Mouse (Mus musculus): ENCODE data around the gene Vsig1. TPM values are rescaled to one million over a fixed set of nuclear protein-coding genes. Genes with fewer than 3 reads are reported as not detected.

Gene Vsig1
- polyA plus RNA-seq (2015; fragmentation: Nextera tagmentation; extraction: Ambion mirVana) = 0.29 and 0.49 TPM in 2 replicates

- H3K4me3 ChIP-seq (ENCODE audit: low read depth, low read length) = no peak within 1 kb of the TSS
- 49% methylated on average over 7 of the region's 7 CpGs for WGBS
- no peak within 1 kb of the TSS for H3K4me2 ChIP-seq (replicated peaks; ENCODE audit: low read depth, low read length)
- no peak for ATAC-seq
- H3K9ac ChIP-seq (replicated peaks; ENCODE audit: low read depth) = no peak within 1 kb of the TSS
- no peaks in the 10 kb centered on the region for H3K36me3 ChIP-seq (ENCODE audit: insufficient read depth, low read length)
- peak; percentile 5 for DNase-seq (ENCODE audit: low spot score)
- no peaks in the 10 kb centered on the region for H3K27me3 ChIP-seq (replicated peaks; ENCODE audit: insufficient read depth, low read length)
- H3K4me1 ChIP-seq (ENCODE audit: insufficient read depth, low read depth, low read length) = no peaks in the 10 kb centered on the region
- no peaks in the 10 kb centered on the region for H3K9me3 ChIP-seq (ENCODE audit: low read length)
- no peak within 1 kb of the TSS for H3K27ac ChIP-seq (ENCODE audit: low read length)
- TF ChIP-seq EP300 (IDR thresholded peaks at IDR 0.05) (no peak), CTCF (IDR thresholded peaks at IDR 0.05) (no peak)
Measured at GRCm38 (mm10) chrX:140907360-140907759, at the start of gene Vsig1. Gene Vsig1 (plus strand): TSS chrX:140907608.

- TF ChIP-seq CTCF (IDR thresholded peaks at IDR 0.05) (no peak), EP300 (IDR thresholded peaks at IDR 0.05) (no peak)
- Histone ChIP-seq H3K4me3 (ENCODE audit: low read depth, low read length) (no peak overlapping the region), H3K9me3 (ENCODE audit: low read length) (no peaks in the 10 kb centered on the region), H3K4me1 (ENCODE audit: insufficient read depth, low read depth, low read length) (no peaks in the 10 kb centered on the region), H3K36me3 (ENCODE audit: insufficient read depth, low read length) (no peaks in the 10 kb centered on the region), H3K27ac (ENCODE audit: low read length) (no peak overlapping the region), H3K4me2 (replicated peaks; ENCODE audit: low read depth, low read length) (no peak overlapping the region), H3K27me3 (replicated peaks; ENCODE audit: insufficient read depth, low read length) (no peaks in the 10 kb centered on the region), H3K9ac (replicated peaks; ENCODE audit: low read depth) (no peak overlapping the region)
- WGBS = 87% methylated on average over 6 of the region's 6 CpGs
- DNase-seq (ENCODE audit: low spot score) = no peak
- no peak for ATAC-seq
Measured at GRCm38 (mm10) chrX:140862760-140863159, 44.6 kb upstream of the Vsig1 start.

- Histone ChIP-seq H3K9ac (replicated peaks; ENCODE audit: low read depth) (no peak overlapping the region), H3K36me3 (ENCODE audit: insufficient read depth, low read length) (no peaks in the 10 kb centered on the region), H3K27me3 (replicated peaks; ENCODE audit: insufficient read depth, low read length) (no peaks in the 10 kb centered on the region), H3K9me3 (ENCODE audit: low read length) (no peaks in the 10 kb centered on the region), H3K4me2 (replicated peaks; ENCODE audit: low read depth, low read length) (no peak overlapping the region), H3K4me3 (ENCODE audit: low read depth, low read length) (no peak overlapping the region), H3K27ac (ENCODE audit: low read length) (no peak overlapping the region), H3K4me1 (ENCODE audit: insufficient read depth, low read depth, low read length) (no peaks in the 10 kb centered on the region)
- no peak for DNase-seq (ENCODE audit: low spot score)
- no peak for ATAC-seq
- no peak for TF ChIP-seq EP300 (IDR thresholded peaks at IDR 0.05)
- TF ChIP-seq CTCF (IDR thresholded peaks at IDR 0.05) = no peak
- 79% methylated on average over 4 of the region's 4 CpGs for WGBS
Measured at GRCm38 (mm10) chrX:140863431-140863830, 44.0 kb upstream of the Vsig1 start.

- Histone ChIP-seq H3K4me2 (replicated peaks; ENCODE audit: low read depth, low read length) (no peak overlapping the region), H3K4me3 (ENCODE audit: low read depth, low read length) (no peak overlapping the region), H3K9me3 (ENCODE audit: low read length) (no peaks in the 10 kb centered on the region), H3K4me1 (ENCODE audit: insufficient read depth, low read depth, low read length) (no peaks in the 10 kb centered on the region), H3K9ac (replicated peaks; ENCODE audit: low read depth) (no peak overlapping the region), H3K36me3 (ENCODE audit: insufficient read depth, low read length) (no peaks in the 10 kb centered on the region), H3K27ac (ENCODE audit: low read length) (no peak overlapping the region), H3K27me3 (replicated peaks; ENCODE audit: insufficient read depth, low read length) (no peaks in the 10 kb centered on the region)
- no peak for ATAC-seq
- WGBS = 71% methylated on average over 2 of the region's 2 CpGs
- no peak for TF ChIP-seq EP300 (IDR thresholded peaks at IDR 0.05)
- no peak for TF ChIP-seq CTCF (IDR thresholded peaks at IDR 0.05)
- no peak for DNase-seq (ENCODE audit: low spot score)
Measured at GRCm38 (mm10) chrX:140887193-140887592, 20.2 kb upstream of the Vsig1 start.

- Histone ChIP-seq H3K4me2 (replicated peaks; ENCODE audit: low read depth, low read length) (no peak overlapping the region), H3K9ac (replicated peaks; ENCODE audit: low read depth) (no peak overlapping the region), H3K4me1 (ENCODE audit: insufficient read depth, low read depth, low read length) (no peaks in the 10 kb centered on the region), H3K36me3 (ENCODE audit: insufficient read depth, low read length) (no peaks in the 10 kb centered on the region), H3K27ac (ENCODE audit: low read length) (no peak overlapping the region), H3K4me3 (ENCODE audit: low read depth, low read length) (no peak overlapping the region), H3K9me3 (ENCODE audit: low read length) (no peaks in the 10 kb centered on the region), H3K27me3 (replicated peaks; ENCODE audit: insufficient read depth, low read length) (no peaks in the 10 kb centered on the region)
- DNase-seq (ENCODE audit: low spot score) = no peak
- ATAC-seq = no peak
- 81% methylated on average over 4 of the region's 4 CpGs for WGBS
- TF ChIP-seq CTCF (IDR thresholded peaks at IDR 0.05) = no peak
- no peak for TF ChIP-seq EP300 (IDR thresholded peaks at IDR 0.05)
Measured at GRCm38 (mm10) chrX:140891796-140892195, 15.6 kb upstream of the Vsig1 start.

GRCm38 (mm10) chrX:140903487-140903886 is 3.9 kb upstream of the Vsig1 start:
- Histone ChIP-seq H3K4me2 (replicated peaks; ENCODE audit: low read depth, low read length) (no peak overlapping the region), H3K9ac (replicated peaks; ENCODE audit: low read depth) (no peak overlapping the region), H3K9me3 (ENCODE audit: low read length) (no peaks in the 10 kb centered on the region), H3K4me1 (ENCODE audit: insufficient read depth, low read depth, low read length) (no peaks in the 10 kb centered on the region), H3K4me3 (ENCODE audit: low read depth, low read length) (no peak overlapping the region), H3K36me3 (ENCODE audit: insufficient read depth, low read length) (no peaks in the 10 kb centered on the region), H3K27me3 (replicated peaks; ENCODE audit: insufficient read depth, low read length) (no peaks in the 10 kb centered on the region), H3K27ac (ENCODE audit: low read length) (no peak overlapping the region)
- TF ChIP-seq EP300 (IDR thresholded peaks at IDR 0.05) (no peak), CTCF (IDR thresholded peaks at IDR 0.05) (no peak)
- DNase-seq (ENCODE audit: low spot score) (peak; percentile 9), ATAC-seq (no peak)
- 72% methylated on average over 3 of the region's 3 CpGs for WGBS

- H3K4me2 ChIP-seq (replicated peaks; ENCODE audit: low read depth, low read length) = no peak overlapping the region
- no peak overlapping the region for H3K9ac ChIP-seq (replicated peaks; ENCODE audit: low read depth)
- no peak overlapping the region for H3K27ac ChIP-seq (ENCODE audit: low read length)
- TF ChIP-seq EP300 (IDR thresholded peaks at IDR 0.05) = no peak
- no peak for TF ChIP-seq CTCF (IDR thresholded peaks at IDR 0.05)
- no peaks in the 10 kb centered on the region for H3K9me3 ChIP-seq (ENCODE audit: low read length)
- DNase-seq (ENCODE audit: low spot score) (no peak), ATAC-seq (no peak)
- no peak overlapping the region for H3K4me3 ChIP-seq (ENCODE audit: low read depth, low read length)
- no peaks in the 10 kb centered on the region for H3K27me3 ChIP-seq (replicated peaks; ENCODE audit: insufficient read depth, low read length)
- 86% methylated on average over 6 of the region's 6 CpGs for WGBS
- no peaks in the 10 kb centered on the region for H3K36me3 ChIP-seq (ENCODE audit: insufficient read depth, low read length)
- H3K4me1 ChIP-seq (ENCODE audit: insufficient read depth, low read depth, low read length) = no peaks in the 10 kb centered on the region
Measured at GRCm38 (mm10) chrX:140921321-140921720, 13.9 kb downstream of the Vsig1 start.
